15 mouse cellular contexts compared by ENCODE assay signal in genomic region chr6:50783494-50783893, GRCm38 (mm10).
DNase-seq lines count a peak whose midpoint lies in the region; ATAC-seq and TF ChIP-seq lines count a peak whose summit lies in the region.
"Had no signal": no experiment of that assay in that cellular context is flagged by ENCODE, and none has a peak within 500 bp of the region (broad histone marks: within the 10 kb centered on the region; RNA-seq: fewer than 3 reads in every experiment).

No protein-coding gene starts in this region.

- no peak for ATAC-seq in forebrain, embryonic 15.5 days (replicated peaks)
- ATAC-seq in midbrain, embryonic 14.5 days (ENCODE audit: low FRiP score, low TSS enrichment) = no peak
- ATAC-seq: intestine, embryonic 15.5 days; liver, postnatal 0 days had no signal

- TF ChIP-seq POLR2A in lung, adult 2 months (IDR thresholded peaks at IDR 0.05; ENCODE audit: borderline replicate concordance, extremely low read depth, low read depth, low read length) = no peak

- no peak overlapping the region for H3K4me2 ChIP-seq in forebrain, embryonic 15.5 days (replicated peaks)
- H3K4me2 ChIP-seq in midbrain, embryonic 14.5 days (ENCODE audit: low read length) = no peak overlapping the region
- H3K4me2 ChIP-seq: embryonic facial prominence, embryonic 13.5 days; intestine, embryonic 15.5 days had no signal

- H3K4me3 ChIP-seq in forebrain, embryonic 15.5 days = no peak overlapping the region
- no peak overlapping the region for H3K4me3 ChIP-seq in forebrain, embryonic 10.5 days
- H3K4me3 ChIP-seq in lung, adult 2 months (replicated peaks; ENCODE audit: extremely low read depth, low read depth, low read length) = no peak overlapping the region
- no peak overlapping the region for H3K4me3 ChIP-seq in embryonic facial prominence, embryonic 10.5 days
- H3K4me3 ChIP-seq in midbrain, embryonic 14.5 days (replicated peaks; ENCODE audit: low read depth, low read length) = no peak overlapping the region
- H3K4me3 ChIP-seq: embryonic facial prominence, embryonic 13.5 days; intestine, embryonic 15.5 days had no signal

- 42% methylated on average over 10 of the region's 10 CpGs for WGBS in forebrain, embryonic 15.5 days
- WGBS in forebrain, embryonic 10.5 days = 86% methylated on average over 10 of the region's 10 CpGs
- 72% methylated on average over 10 of the region's 10 CpGs for WGBS in lung, adult 2 months
- 81% methylated on average over 10 of the region's 10 CpGs for WGBS in embryonic facial prominence, embryonic 10.5 days
- WGBS in midbrain, embryonic 14.5 days = 55% methylated on average over 10 of the region's 10 CpGs

- no peaks in the 10 kb centered on the region for H3K9me3 ChIP-seq in forebrain, embryonic 15.5 days
- no peaks in the 10 kb centered on the region for H3K9me3 ChIP-seq in forebrain, embryonic 10.5 days
- H3K9me3 ChIP-seq in embryonic facial prominence, embryonic 10.5 days = no peaks in the 10 kb centered on the region; the same call in 1 of the 2 replicates
- no peaks in the 10 kb centered on the region for H3K9me3 ChIP-seq in midbrain, embryonic 14.5 days (ENCODE audit: control insufficient read depth, low read length)
- H3K9me3 ChIP-seq: embryonic facial prominence, embryonic 13.5 days; intestine, embryonic 15.5 days had no signal

- no peak for TF ChIP-seq CTCF in lung, adult 2 months (IDR thresholded peaks at IDR 0.05; ENCODE audit: insufficient read depth, low read length)

- H3K27ac ChIP-seq in forebrain, embryonic 15.5 days (replicated peaks) = peak overlapping the region; percentile 62
- no peak overlapping the region for H3K27ac ChIP-seq in forebrain, embryonic 10.5 days
- H3K27ac ChIP-seq in embryonic facial prominence, embryonic 10.5 days (replicated peaks) = peak overlapping the region; percentile 48
- H3K27ac ChIP-seq in midbrain, embryonic 14.5 days (replicated peaks; ENCODE audit: low read depth, low read length) = peak overlapping the region; percentile 63
- H3K27ac ChIP-seq: embryonic facial prominence, embryonic 13.5 days; intestine, embryonic 15.5 days; macrophage had no signal

- H3K27me3 ChIP-seq in forebrain, embryonic 15.5 days = no peaks in the 10 kb centered on the region
- peaks cover 31% of the 10 kb centered on the region for H3K27me3 ChIP-seq in forebrain, embryonic 10.5 days (ENCODE audit: poor library complexity, severe bottlenecking)
- no peaks in the 10 kb centered on the region for H3K27me3 ChIP-seq in embryonic facial prominence, embryonic 10.5 days (replicated peaks; ENCODE audit: low read depth, poor library complexity, severe bottlenecking)
- H3K27me3 ChIP-seq in midbrain, embryonic 14.5 days (ENCODE audit: control insufficient read depth, insufficient read depth, low read length) = no peaks in the 10 kb centered on the region
- H3K27me3 ChIP-seq: embryonic facial prominence, embryonic 13.5 days; intestine, embryonic 15.5 days had no signal

- H3K4me1 ChIP-seq in forebrain, embryonic 15.5 days = peaks cover 12% of the 10 kb centered on the region
- H3K4me1 ChIP-seq in forebrain, embryonic 10.5 days = peaks cover 12% of the 10 kb centered on the region
- H3K4me1 ChIP-seq in lung, adult 2 months (ENCODE audit: control insufficient read depth, insufficient read depth, low read length) = no peaks in the 10 kb centered on the region
- H3K4me1 ChIP-seq in embryonic facial prominence, embryonic 10.5 days = peaks cover 15% of the 10 kb centered on the region
- no peaks in the 10 kb centered on the region for H3K4me1 ChIP-seq in midbrain, embryonic 14.5 days (ENCODE audit: control insufficient read depth, insufficient read depth, low read length)
- H3K4me1 ChIP-seq: intestine, embryonic 15.5 days had no signal

- H3K36me3 ChIP-seq in forebrain, embryonic 15.5 days = no peaks in the 10 kb centered on the region
- H3K36me3 ChIP-seq in forebrain, embryonic 10.5 days (replicated peaks) = no peaks in the 10 kb centered on the region
- no peaks in the 10 kb centered on the region for H3K36me3 ChIP-seq in embryonic facial prominence, embryonic 10.5 days (replicated peaks)
- H3K36me3 ChIP-seq in midbrain, embryonic 14.5 days (ENCODE audit: control insufficient read depth, insufficient read depth, low read length) = no peaks in the 10 kb centered on the region
- H3K36me3 ChIP-seq: embryonic facial prominence, embryonic 13.5 days; intestine, embryonic 15.5 days had no signal

- H3K9ac ChIP-seq in forebrain, embryonic 15.5 days (replicated peaks) = no peak overlapping the region
- no peak overlapping the region for H3K9ac ChIP-seq in midbrain, embryonic 14.5 days (replicated peaks; ENCODE audit: low read length)
- H3K9ac ChIP-seq: embryonic facial prominence, embryonic 13.5 days; intestine, embryonic 15.5 days; liver, postnatal 0 days had no signal

- no peak for DNase-seq in forebrain, embryonic 10.5 days (ENCODE audit: extremely low spot score, low spot score)
- peak; percentile 44 for DNase-seq in lung, postnatal 10 days
- DNase-seq in lung, adult 2 months = no peak
- DNase-seq in embryonic facial prominence, embryonic 10.5 days (ENCODE audit: low spot score) = no peak
- peak; percentile 58 for DNase-seq in midbrain, embryonic 14.5 days
- no peak for DNase-seq in urinary bladder, postnatal 36 days (ENCODE audit: low spot score in 2 of 2)
- no peak for DNase-seq in gastrocnemius, postnatal 25 days
- DNase-seq: adrenal gland, postnatal 25 days; cerebellum, postnatal 36 days; kidney, postnatal 10 days; liver, postnatal 0 days had no signal

Comparison
In these comparisons a context has a peak if more than half of its experiments do, and no peak if none do; other contexts are left out.
1. DNase-seq: peak in lung, postnatal 10 days (single experiment) and midbrain, embryonic 14.5 days (single experiment); none in forebrain, embryonic 10.5 days (single experiment), lung, adult 2 months (single experiment), embryonic facial prominence, embryonic 10.5 days (single experiment), urinary bladder, postnatal 36 days (0 of 2) and gastrocnemius, postnatal 25 days (single experiment).